Comparison of ENCODE assay signal across 26 mouse cellular contexts in the genomic region with DNA sequence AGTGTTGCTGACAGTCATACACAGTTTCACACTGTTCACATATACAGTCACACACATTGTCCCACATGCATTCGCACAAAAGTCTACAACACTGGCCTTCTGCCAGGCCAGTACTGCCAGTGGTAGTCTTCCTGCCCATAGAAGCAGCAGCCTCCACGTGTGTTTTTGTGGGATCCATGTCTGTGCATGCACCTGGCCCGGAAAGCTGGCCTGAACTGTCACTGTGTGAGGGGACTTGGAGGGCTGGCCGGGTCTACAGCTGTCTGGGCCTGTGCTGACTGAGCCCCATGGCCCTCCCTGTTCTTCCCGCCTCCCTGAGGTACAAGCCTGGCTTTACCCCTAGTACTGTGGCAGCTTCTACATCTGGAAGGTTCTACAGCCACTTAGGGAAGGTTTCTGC. TPM values are rescaled to one million over a fixed set of nuclear protein-coding genes. Genes with fewer than 3 reads are reported as not detected.
A peak's percentile ranks its signal among the peaks of the same experiment; 100 is the strongest.
DNase-seq lines count a peak whose midpoint lies in the region; ATAC-seq and TF ChIP-seq lines count a peak whose summit lies in the region.
"Had no signal": no experiment of that assay in that cellular context is flagged by ENCODE, and none has a peak within 500 bp of the region (broad histone marks: within the 10 kb centered on the region; RNA-seq: fewer than 3 reads in every experiment).

No protein-coding gene starts in this region.

- no peaks in the 10 kb centered on the region for H3K4me1 ChIP-seq in midbrain, embryonic 11.5 days (ENCODE audit: control insufficient read depth, insufficient read depth, low read length)
- no peaks in the 10 kb centered on the region for H3K4me1 ChIP-seq in midbrain, embryonic 16.5 days (ENCODE audit: control insufficient read depth, insufficient read depth, low read length)
- H3K4me1 ChIP-seq in CH12.LX (ENCODE audit: control insufficient read depth in 1 of 2, insufficient read depth in 2 of 2), result peaks cover 59 to 89% of the 10 kb centered on the region in 2 experiments
- H3K4me1 ChIP-seq in bone marrow macrophage, adult 2 months (ENCODE audit: control insufficient read depth, insufficient read depth, low read length), result peaks cover 51% of the 10 kb centered on the region
- no peaks in the 10 kb centered on the region for H3K4me1 ChIP-seq in stomach, embryonic 15.5 days
- no peaks in the 10 kb centered on the region for H3K4me1 ChIP-seq in forebrain, embryonic 16.5 days (replicated peaks; ENCODE audit: control insufficient read depth, insufficient read depth, low read length)
- peaks cover 3% of the 10 kb centered on the region; the same call in 1 of the 2 replicates for H3K4me1 ChIP-seq in forebrain, embryonic 12.5 days
- H3K4me1 ChIP-seq: heart, embryonic 15.5 days; neural tube, embryonic 13.5 days had no signal

- H3K79me2 ChIP-seq in CH12.LX (replicated peaks; ENCODE audit: control insufficient read depth, extremely low read depth, insufficient read depth, poor library complexity, severe bottlenecking), result no peaks in the 10 kb centered on the region

- H3K9ac ChIP-seq in midbrain, embryonic 11.5 days (ENCODE audit: low read length), result no peak overlapping the region
- H3K9ac ChIP-seq in midbrain, embryonic 16.5 days (ENCODE audit: low read depth, low read length), result no peak overlapping the region
- H3K9ac ChIP-seq in CH12.LX (ENCODE audit: insufficient read depth, low read depth), result peak overlapping the region; percentile 23
- H3K9ac ChIP-seq in stomach, embryonic 15.5 days, result no peak overlapping the region
- H3K9ac ChIP-seq in forebrain, embryonic 16.5 days (replicated peaks; ENCODE audit: low read depth, low read length), result no peak overlapping the region
- no peak overlapping the region for H3K9ac ChIP-seq in forebrain, embryonic 12.5 days
- H3K9ac ChIP-seq: forebrain, postnatal 0 days; heart, embryonic 15.5 days; limb, embryonic 12.5 days; lung, embryonic 14.5 days; neural tube, embryonic 13.5 days had no signal

- dilution Hi-C loops in CH12.LX (cut with MboI; ENCODE audit: extremely low pct_ligation_motif_present, extremely low pct_unique_long_range_greater_than_20kb, low sequenced_read_pairs), result no loop called here

- in situ Hi-C loops in CH12.LX (cut with MboI; ENCODE audit: low pct_ligation_motif_present, low pct_unique_long_range_greater_than_20kb, low sequenced_read_pairs), result no loop called here

- no peak overlapping the region for H3K4me3 ChIP-seq in midbrain, embryonic 11.5 days (ENCODE audit: low read depth, low read length)
- no peak overlapping the region for H3K4me3 ChIP-seq in midbrain, embryonic 16.5 days (ENCODE audit: low read depth, low read length)
- H3K4me3 ChIP-seq in CH12.LX (replicated peaks in 1 of 3; ENCODE audit: low read depth in 2 of 3, low read length in 2 of 3, poor library complexity in 1 of 3), result peak overlapping the region in 1 of 3 experiments; percentile 45
- no peak overlapping the region for H3K4me3 ChIP-seq in bone marrow macrophage, adult 2 months (ENCODE audit: insufficient read depth, low read length)
- H3K4me3 ChIP-seq in stomach, embryonic 15.5 days (replicated peaks), result no peak overlapping the region
- H3K4me3 ChIP-seq in forebrain, embryonic 16.5 days (replicated peaks; ENCODE audit: low read length), result no peak overlapping the region
- no peak overlapping the region for H3K4me3 ChIP-seq in forebrain, embryonic 12.5 days (replicated peaks)
- H3K4me3 ChIP-seq: erythroblast, embryonic 14.5 days; gastrocnemius, adult 2 months; heart, embryonic 15.5 days; left cerebral cortex, adult 2 months; limb, embryonic 12.5 days; neural tube, embryonic 13.5 days had no signal

- no peak for TF ChIP-seq POLR2A in CH12.LX (IDR thresholded peaks at IDR 0.05; ENCODE audit: low read depth, low read length)
- TF ChIP-seq POLR2A in bone marrow macrophage, adult 2 months (IDR thresholded peaks at IDR 0.05; ENCODE audit: borderline replicate concordance, low read depth, low read length), result no peak

- peak; percentile 73 for DNase-seq in midbrain, embryonic 11.5 days (ENCODE audit: low spot score, missing footprints)
- no peak for DNase-seq in CH12.LX (ENCODE audit: extremely low read depth)
- DNase-seq: cerebellum, adult 9-10 months; forebrain, postnatal 0 days; gastrocnemius, adult 2 months; heart, adult 11 months; kidney, adult 2 months; kidney, postnatal 14 days; lung, embryonic 14.5 days; thymus, adult 18-20 months had no signal

- H3K27me3 ChIP-seq in midbrain, embryonic 11.5 days (ENCODE audit: control insufficient read depth, insufficient read depth, low read length), result peaks cover 2% of the 10 kb centered on the region; the same call in 1 of the 2 replicates
- no peaks in the 10 kb centered on the region for H3K27me3 ChIP-seq in midbrain, embryonic 16.5 days (ENCODE audit: control insufficient read depth, insufficient read depth, low read depth, low read length)
- H3K27me3 ChIP-seq in CH12.LX (replicated peaks), result no peaks in the 10 kb centered on the region
- no peaks in the 10 kb centered on the region for H3K27me3 ChIP-seq in stomach, embryonic 15.5 days (replicated peaks)
- H3K27me3 ChIP-seq in forebrain, embryonic 16.5 days (replicated peaks; ENCODE audit: control insufficient read depth, insufficient read depth, low read length), result peaks cover 3% of the 10 kb centered on the region
- H3K27me3 ChIP-seq in forebrain, embryonic 12.5 days, result peaks cover 40% of the 10 kb centered on the region
- H3K27me3 ChIP-seq: neural tube, embryonic 13.5 days had no signal

- no peaks in the 10 kb centered on the region for H3K36me3 ChIP-seq in midbrain, embryonic 11.5 days (ENCODE audit: control insufficient read depth, insufficient read depth, low read length)
- no peaks in the 10 kb centered on the region for H3K36me3 ChIP-seq in midbrain, embryonic 16.5 days (ENCODE audit: control insufficient read depth, insufficient read depth, low read length)
- H3K36me3 ChIP-seq in CH12.LX (replicated peaks in 1 of 2; ENCODE audit: control insufficient read depth in 1 of 2, insufficient read depth in 1 of 2, low read length in 1 of 2), result no peaks in the 10 kb centered on the region
- no peaks in the 10 kb centered on the region for H3K36me3 ChIP-seq in stomach, embryonic 15.5 days
- H3K36me3 ChIP-seq in forebrain, embryonic 16.5 days (ENCODE audit: control insufficient read depth, insufficient read depth), result no peaks in the 10 kb centered on the region
- H3K36me3 ChIP-seq in forebrain, embryonic 12.5 days (replicated peaks), result no peaks in the 10 kb centered on the region
- H3K36me3 ChIP-seq: heart, embryonic 15.5 days; limb, embryonic 12.5 days; neural tube, embryonic 13.5 days had no signal

- H3K9me3 ChIP-seq in midbrain, embryonic 11.5 days (ENCODE audit: control insufficient read depth, low read length), result no peaks in the 10 kb centered on the region
- H3K9me3 ChIP-seq in midbrain, embryonic 16.5 days (replicated peaks; ENCODE audit: control insufficient read depth, low read length, poor library complexity, severe bottlenecking), result no peaks in the 10 kb centered on the region
- no peaks in the 10 kb centered on the region for H3K9me3 ChIP-seq in CH12.LX (replicated peaks; ENCODE audit: low read length)
- H3K9me3 ChIP-seq in stomach, embryonic 15.5 days, result no peaks in the 10 kb centered on the region
- no peaks in the 10 kb centered on the region for H3K9me3 ChIP-seq in forebrain, embryonic 16.5 days (ENCODE audit: control insufficient read depth, low read length)
- no peaks in the 10 kb centered on the region for H3K9me3 ChIP-seq in forebrain, embryonic 12.5 days
- H3K9me3 ChIP-seq: heart, embryonic 15.5 days; limb, embryonic 12.5 days; neural tube, embryonic 13.5 days had no signal

- ATAC-seq in midbrain, embryonic 11.5 days (ENCODE audit: low FRiP score), result no peak
- ATAC-seq in midbrain, embryonic 16.5 days, result no peak
- no peak for ATAC-seq in stomach, embryonic 15.5 days (ENCODE audit: insufficient read depth, low FRiP score, low read depth)
- no peak for ATAC-seq in forebrain, embryonic 16.5 days
- ATAC-seq in forebrain, embryonic 12.5 days (ENCODE audit: low FRiP score), result no peak
- ATAC-seq: activated CD4-positive, CD25-positive, alpha-beta regulatory T cell, adult 4 months; forebrain, postnatal 0 days; hindbrain, postnatal 0 days had no signal

- 82% methylated on average over 5 of the region's 5 CpGs for WGBS in midbrain, embryonic 11.5 days
- WGBS in midbrain, embryonic 16.5 days, result 87% methylated on average over 5 of the region's 5 CpGs
- WGBS in stomach, embryonic 15.5 days, result 71% methylated on average over 5 of the region's 5 CpGs
- WGBS in forebrain, embryonic 16.5 days, result 75% methylated on average over 5 of the region's 5 CpGs
- WGBS in forebrain, embryonic 12.5 days, result 72% methylated on average over 5 of the region's 5 CpGs

- no peak for TF ChIP-seq CTCF in CH12.LX (conservative IDR thresholded peaks at IDR 0.05 in 1 of 2, IDR thresholded peaks at IDR 0.05 in 1 of 2; ENCODE audit: low read depth in 2 of 2, low read length in 2 of 2)
- no peak for TF ChIP-seq CTCF in bone marrow macrophage, adult 2 months (IDR thresholded peaks at IDR 0.05; ENCODE audit: low read depth, low read length)

- no peak for TF ChIP-seq EP300 in CH12.LX (IDR thresholded peaks at IDR 0.05; ENCODE audit: low read length)

- H3K27ac ChIP-seq in midbrain, embryonic 11.5 days (ENCODE audit: low read depth, low read length), result no peak overlapping the region
- no peak overlapping the region for H3K27ac ChIP-seq in midbrain, embryonic 16.5 days (ENCODE audit: low read length)
- peak overlapping the region; percentile 99 for H3K27ac ChIP-seq in CH12.LX (ENCODE audit: insufficient read depth, low read depth)
- H3K27ac ChIP-seq in bone marrow macrophage, adult 2 months (ENCODE audit: insufficient read depth, low read depth, low read length), result peak overlapping the region; percentile 82
- peak overlapping the region; percentile 49; the same call in 1 of the 2 replicates for H3K27ac ChIP-seq in stomach, embryonic 15.5 days
- no peak overlapping the region for H3K27ac ChIP-seq in forebrain, embryonic 16.5 days (ENCODE audit: low read length)
- no peak overlapping the region for H3K27ac ChIP-seq in forebrain, embryonic 12.5 days
- H3K27ac ChIP-seq: gastrocnemius, adult 2 months; heart, embryonic 15.5 days; hindbrain, postnatal 0 days; left cerebral cortex, adult 2 months; limb, embryonic 12.5 days; neural tube, embryonic 13.5 days had no signal

- no peak overlapping the region for H3K4me2 ChIP-seq in midbrain, embryonic 11.5 days
- no peak overlapping the region for H3K4me2 ChIP-seq in midbrain, embryonic 16.5 days (ENCODE audit: low read length)
- H3K4me2 ChIP-seq in CH12.LX (ENCODE audit: insufficient read depth, low read depth, poor library complexity, severe bottlenecking), result no peak overlapping the region
- no peak overlapping the region for H3K4me2 ChIP-seq in stomach, embryonic 15.5 days
- no peak overlapping the region for H3K4me2 ChIP-seq in forebrain, embryonic 16.5 days (ENCODE audit: low read length)
- H3K4me2 ChIP-seq in forebrain, embryonic 12.5 days, result no peak overlapping the region
- H3K4me2 ChIP-seq: heart, embryonic 15.5 days; limb, embryonic 12.5 days; lung, embryonic 14.5 days; neural tube, embryonic 13.5 days had no signal

- no peak for TF ChIP-seq RAD21 in CH12.LX (IDR thresholded peaks at IDR 0.05; ENCODE audit: low read depth, low read length)

RNA-seq across cellular contexts. Expression of a gene that starts 7.6 kb away (rescaled TPM):
- 0.34 and 1.2 TPM in 2 replicates for polyA plus RNA-seq in midbrain, embryonic 11.5 days (2014; fragmentation: Nextera tagmentation; extraction: Ambion mirVana)
- polyA plus RNA-seq in midbrain, embryonic 16.5 days (2015; fragmentation: Nextera tagmentation; extraction: Ambion mirVana), result 0.95 and 1.0 TPM in 2 replicates
- total RNA-seq in CH12.LX (2012; rRNA removed) (0.13 and 0.38 TPM in 2 replicates), CH12.LX (2014; rRNA removed) (not detected in 2 replicates)
- polyA plus RNA-seq in CH12.LX (2012; ENCODE audit: insufficient read length, low read depth), result 0.21 and 0.33 TPM in 2 replicates
- not detected in 2 replicates for polyA plus RNA-seq in bone marrow macrophage, adult 2 months (2012; ENCODE audit: insufficient read depth, insufficient read length, missing spikeins)
- polyA plus RNA-seq in stomach, embryonic 15.5 days (2015; fragmentation: Nextera tagmentation; extraction: Ambion mirVana), result 0.21 and 0.45 TPM in 2 replicates
- 0.62 and 0.87 TPM in 2 replicates for polyA plus RNA-seq in forebrain, embryonic 16.5 days (2015; fragmentation: Nextera tagmentation; extraction: Ambion mirVana)
- 0.64 and 0.74 TPM in 2 replicates for polyA plus RNA-seq in forebrain, embryonic 12.5 days (2016; fragmentation: Nextera tagmentation; extraction: Ambion mirVana)
- total RNA-seq: gastrocnemius, adult 2 months had no signal
- polyA plus RNA-seq: erythroblast, embryonic 14.5 days; heart, embryonic 15.5 days had no signal

RNA-seq across cellular contexts. Expression of a gene that starts 21.4 kb away (rescaled TPM):
- 1.8 TPM in 2 replicates for polyA plus RNA-seq in midbrain, embryonic 11.5 days (2014; fragmentation: Nextera tagmentation; extraction: Ambion mirVana)
- polyA plus RNA-seq in midbrain, embryonic 16.5 days (2015; fragmentation: Nextera tagmentation; extraction: Ambion mirVana), result 3.0 and 3.9 TPM in 2 replicates
- total RNA-seq in CH12.LX (2012; rRNA removed) (61.4 and 63.7 TPM in 2 replicates), CH12.LX (2014; rRNA removed) (46.5 and 51.0 TPM in 2 replicates)
- 43.7 and 46.3 TPM in 2 replicates for polyA plus RNA-seq in CH12.LX (2012; ENCODE audit: insufficient read length, low read depth)
- 240 and 334 TPM in 2 replicates for polyA plus RNA-seq in bone marrow macrophage, adult 2 months (2012; ENCODE audit: insufficient read depth, insufficient read length, missing spikeins)
- 2.5 and 2.7 TPM in 2 replicates for polyA plus RNA-seq in stomach, embryonic 15.5 days (2015; fragmentation: Nextera tagmentation; extraction: Ambion mirVana)
- polyA plus RNA-seq in forebrain, embryonic 16.5 days (2015; fragmentation: Nextera tagmentation; extraction: Ambion mirVana), result 3.3 and 4.7 TPM in 2 replicates
- 3.2 and 3.6 TPM in 2 replicates for polyA plus RNA-seq in forebrain, embryonic 12.5 days (2016; fragmentation: Nextera tagmentation; extraction: Ambion mirVana)

RNA-seq across cellular contexts. Expression of a gene that starts 27.4 kb away (rescaled TPM):
- not detected in 2 replicates for polyA plus RNA-seq in midbrain, embryonic 11.5 days (2014; fragmentation: Nextera tagmentation; extraction: Ambion mirVana)
- not detected in 2 replicates for polyA plus RNA-seq in midbrain, embryonic 16.5 days (2015; fragmentation: Nextera tagmentation; extraction: Ambion mirVana)
- total RNA-seq in CH12.LX (2012; rRNA removed), result not detected in 2 replicates
- not detected in 2 replicates for total RNA-seq in CH12.LX (2014; rRNA removed)
- polyA plus RNA-seq in CH12.LX (2012; ENCODE audit: insufficient read length, low read depth), result not detected in 2 replicates
- polyA plus RNA-seq in bone marrow macrophage, adult 2 months (2012; ENCODE audit: insufficient read depth, insufficient read length, missing spikeins), result not detected in 2 replicates
- polyA plus RNA-seq in stomach, embryonic 15.5 days (2015; fragmentation: Nextera tagmentation; extraction: Ambion mirVana), result 0.10 TPM in 1 of 2 replicates, not detected in the other
- polyA plus RNA-seq in forebrain, embryonic 16.5 days (2015; fragmentation: Nextera tagmentation; extraction: Ambion mirVana), result not detected in 2 replicates
- polyA plus RNA-seq in forebrain, embryonic 12.5 days (2016; fragmentation: Nextera tagmentation; extraction: Ambion mirVana), result not detected in 2 replicates
- total RNA-seq: adrenal gland, postnatal 25 days; forebrain, postnatal 0 days; gastrocnemius, adult 2 months; hematopoietic stem cell, adult 5-6 weeks; hindbrain, postnatal 0 days; layer of hippocampus, adult 8-10 months; left cerebral cortex, adult 2 months; midbrain, postnatal 0 days had no signal
- polyA plus RNA-seq: erythroblast, embryonic 14.5 days; forebrain, postnatal 0 days; heart, embryonic 15.5 days; hindbrain, postnatal 0 days; midbrain, postnatal 0 days; neural tube, embryonic 13.5 days had no signal

Comparison
In these comparisons a context has a peak if more than half of its experiments do, and no peak if none do; other contexts are left out.
1. H3K27ac ChIP-seq: peak in CH12.LX (single experiment), bone marrow macrophage, adult 2 months (single experiment) and stomach, embryonic 15.5 days (single experiment); none in midbrain, embryonic 11.5 days (single experiment), midbrain, embryonic 16.5 days (single experiment), forebrain, embryonic 16.5 days (single experiment) and forebrain, embryonic 12.5 days (single experiment).